ENCODE assay signal across 22 mouse cellular contexts in the genomic region with DNA sequence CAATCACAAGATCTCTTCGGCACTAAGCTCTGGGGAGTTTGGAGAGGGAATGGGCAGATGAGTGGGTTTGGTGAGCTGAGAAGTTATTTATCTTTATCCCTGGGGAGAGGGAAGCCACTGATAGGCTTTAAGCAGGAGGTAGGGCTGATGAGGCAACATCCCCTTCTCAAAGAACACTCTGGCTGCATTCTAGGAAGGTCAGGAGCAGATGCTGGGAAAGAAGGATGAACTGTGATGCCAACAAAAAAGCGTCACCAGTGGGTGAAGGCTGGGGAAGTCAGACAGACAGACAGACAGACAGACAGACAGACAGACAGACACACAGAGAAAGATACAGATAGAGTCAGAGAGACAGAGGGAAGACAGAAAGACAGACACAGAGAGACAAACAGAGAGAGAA.
"Had no signal": no experiment of that assay in that cellular context is flagged by ENCODE, and none has a peak within 500 bp of the region (broad histone marks: within the 10 kb centered on the region; RNA-seq: fewer than 3 reads in every experiment).

No protein-coding gene starts in this region.

- H3K9ac ChIP-seq: heart, embryonic 12.5 days; hindbrain, embryonic 12.5 days; hindbrain, embryonic 14.5 days; limb, embryonic 13.5 days; limb, embryonic 15.5 days; liver, embryonic 12.5 days; liver, embryonic 14.5 days had no signal

- H3K27ac ChIP-seq: hindbrain, embryonic 10.5 days; hindbrain, embryonic 12.5 days; hindbrain, embryonic 14.5 days; layer of hippocampus, adult 2 months; left cerebral cortex, adult 2 months; limb, embryonic 13.5 days; limb, embryonic 15.5 days; liver, embryonic 12.5 days; liver, embryonic 14.5 days had no signal

- H3K36me3 ChIP-seq: heart, embryonic 12.5 days; hindbrain, embryonic 10.5 days; hindbrain, embryonic 12.5 days; limb, embryonic 13.5 days; limb, embryonic 15.5 days; liver, embryonic 12.5 days had no signal

- H3K9me3 ChIP-seq: heart, embryonic 12.5 days; hindbrain, embryonic 10.5 days; hindbrain, embryonic 12.5 days; limb, embryonic 13.5 days; limb, embryonic 15.5 days; liver, embryonic 12.5 days had no signal

- H3K4me3 ChIP-seq: heart, embryonic 12.5 days; hindbrain, embryonic 10.5 days; hindbrain, embryonic 12.5 days; layer of hippocampus, adult 2 months; left cerebral cortex, adult 2 months; limb, embryonic 13.5 days; limb, embryonic 15.5 days; liver, embryonic 12.5 days had no signal

- H3K4me2 ChIP-seq: heart, embryonic 12.5 days; hindbrain, embryonic 12.5 days; hindbrain, embryonic 14.5 days; limb, embryonic 13.5 days; limb, embryonic 15.5 days; liver, embryonic 12.5 days had no signal

- H3K27me3 ChIP-seq: heart, embryonic 12.5 days; hindbrain, embryonic 12.5 days; limb, embryonic 13.5 days; limb, embryonic 15.5 days; liver, embryonic 12.5 days had no signal

- ATAC-seq: hindbrain, embryonic 16.5 days; inflammation-experienced regulatory T-cells, adult 6 months; intestine, embryonic 16.5 days; liver, embryonic 12.5 days had no signal

- DNase-seq: gastrocnemius, postnatal 10 days; gastrocnemius, postnatal 25 days; heart, postnatal 10 days; heart, postnatal 4 days; kidney, adult 18-20 months; kidney, adult 8-10 months; kidney, postnatal 10 days; kidney, postnatal 25 days; kidney, postnatal 4 days had no signal
